Comparison of ENCODE assay signal across 8 mouse cellular contexts in the genomic region with DNA sequence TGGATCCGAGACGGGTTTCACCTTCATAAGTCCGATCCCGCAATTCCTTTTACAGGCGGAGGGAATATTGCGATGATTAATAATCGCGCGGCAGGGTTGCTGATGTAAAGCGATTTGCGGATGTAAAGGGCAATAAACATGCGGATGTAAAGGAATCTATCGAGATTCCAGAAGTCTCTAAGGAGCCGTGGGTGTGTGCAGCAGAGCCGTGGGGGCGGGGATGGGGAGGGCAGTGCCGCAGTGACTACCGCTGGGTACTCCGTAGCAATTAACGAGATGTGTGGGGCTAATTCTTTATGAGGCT. TPM values are rescaled to one million over a fixed set of nuclear protein-coding genes. Genes with fewer than 3 reads are reported as not detected.
DNase-seq lines count a peak whose midpoint lies in the region; ATAC-seq lines count a peak whose summit lies in the region.

No protein-coding gene starts in this region.

- H3K36me3 ChIP-seq in forebrain, embryonic 15.5 days = no peaks in the 10 kb centered on the region
- H3K36me3 ChIP-seq in midbrain, embryonic 12.5 days = no peaks in the 10 kb centered on the region

- peaks cover 24% of the 10 kb centered on the region for H3K4me1 ChIP-seq in forebrain, embryonic 15.5 days
- H3K4me1 ChIP-seq in midbrain, embryonic 12.5 days = peaks cover 20% of the 10 kb centered on the region

- no peak overlapping the region for H3K27ac ChIP-seq in forebrain, embryonic 15.5 days (replicated peaks)
- H3K27ac ChIP-seq in midbrain, embryonic 12.5 days (replicated peaks) = no peak overlapping the region

- WGBS in forebrain, embryonic 15.5 days = under 1% methylated on average over 20 of the region's 20 CpGs
- 2% methylated on average over 20 of the region's 20 CpGs for WGBS in midbrain, embryonic 12.5 days

- no peaks in the 10 kb centered on the region for H3K9me3 ChIP-seq in forebrain, embryonic 15.5 days
- H3K9me3 ChIP-seq in midbrain, embryonic 12.5 days = no peaks in the 10 kb centered on the region

- intact Hi-C loops in heart, postnatal 25 days (cut with DNase I) = loop anchor here (1.0 to 2.0 kb wide), 2 partner anchors 34 to 139 kb away; no protein-coding TSS in a partner anchor

- ATAC-seq in forebrain, embryonic 15.5 days (replicated peaks) = no peak
- no peak for ATAC-seq in midbrain, embryonic 12.5 days (ENCODE audit: low FRiP score, low read depth)
- ATAC-seq in frontal cortex, adult (ENCODE audit: low TSS enrichment) = no peak
- ATAC-seq in monocyte, adult 5-6 weeks (replicated peaks; ENCODE audit: insufficient number of reproducible peaks, low FRiP score, low TSS enrichment, poor library complexity, severe bottlenecking) = no peak

- H3K27me3 ChIP-seq in forebrain, embryonic 15.5 days = 0 out of 2 replicates have a peak, but pooled peaks cover 4% of the 10 kb centered on the region
- peaks cover 40% of the 10 kb centered on the region for H3K27me3 ChIP-seq in midbrain, embryonic 12.5 days

- H3K4me2 ChIP-seq in forebrain, embryonic 15.5 days (replicated peaks) = peak overlapping the region; percentile 57
- peak overlapping the region; percentile 65 for H3K4me2 ChIP-seq in midbrain, embryonic 12.5 days (replicated peaks)

- H3K9ac ChIP-seq in forebrain, embryonic 15.5 days (replicated peaks) = peak overlapping the region; percentile 55
- H3K9ac ChIP-seq in midbrain, embryonic 12.5 days (replicated peaks) = 0 out of 2 replicates have a peak overlapping the region, but pooled peaks have one; percentile 46

- DNase-seq in heart, adult 8-10 months (ENCODE audit: low spot score) = peak; percentile 42
- DNase-seq in heart, postnatal 25 days (ENCODE audit: low spot score) = no peak
- peak; percentile 73 for DNase-seq in Muller cell, postnatal 12 days (ENCODE audit: inconsistent ontology term)
- peak; percentile 58 for DNase-seq in kidney, postnatal 10 days

- peak overlapping the region; percentile 65 for H3K4me3 ChIP-seq in forebrain, embryonic 15.5 days
- H3K4me3 ChIP-seq in midbrain, embryonic 12.5 days = peak overlapping the region; percentile 46

RNA-seq across cellular contexts. Expression of a gene that starts 13.0 kb away (rescaled TPM):
- total RNA-seq in heart, adult 8-10 months (2022) = 10 to 100 TPM in 2 of 4 experiments, 1 to 10 TPM in 2; 2.4 to 26.4 (median 15.7) TPM
- total RNA-seq in heart, postnatal 25 days (2021) = 1 to 10 TPM; 3.4 to 3.9 TPM
- polyA plus RNA-seq in forebrain, embryonic 15.5 days (2015; fragmentation: Nextera tagmentation; extraction: Ambion mirVana) = 1.6 and 2.2 TPM in 2 replicates
- polyA plus RNA-seq in midbrain, embryonic 12.5 days (2016; fragmentation: Nextera tagmentation; extraction: Ambion mirVana) = 1.1 and 1.7 TPM in 2 replicates
- 138 to 560 TPM (median 216 TPM) in 3 replicates for total RNA-seq in monocyte, adult 5-6 weeks (2017)
